Mouse (Mus musculus): ENCODE data around the gene Mylk3. TPM values are rescaled to one million over a fixed set of nuclear protein-coding genes. Genes with fewer than 3 reads are reported as not detected.

Mylk3 gene
- polyA plus RNA-seq, 1 experiment from 2014 or later, result 2.6 TPM

DNA sequence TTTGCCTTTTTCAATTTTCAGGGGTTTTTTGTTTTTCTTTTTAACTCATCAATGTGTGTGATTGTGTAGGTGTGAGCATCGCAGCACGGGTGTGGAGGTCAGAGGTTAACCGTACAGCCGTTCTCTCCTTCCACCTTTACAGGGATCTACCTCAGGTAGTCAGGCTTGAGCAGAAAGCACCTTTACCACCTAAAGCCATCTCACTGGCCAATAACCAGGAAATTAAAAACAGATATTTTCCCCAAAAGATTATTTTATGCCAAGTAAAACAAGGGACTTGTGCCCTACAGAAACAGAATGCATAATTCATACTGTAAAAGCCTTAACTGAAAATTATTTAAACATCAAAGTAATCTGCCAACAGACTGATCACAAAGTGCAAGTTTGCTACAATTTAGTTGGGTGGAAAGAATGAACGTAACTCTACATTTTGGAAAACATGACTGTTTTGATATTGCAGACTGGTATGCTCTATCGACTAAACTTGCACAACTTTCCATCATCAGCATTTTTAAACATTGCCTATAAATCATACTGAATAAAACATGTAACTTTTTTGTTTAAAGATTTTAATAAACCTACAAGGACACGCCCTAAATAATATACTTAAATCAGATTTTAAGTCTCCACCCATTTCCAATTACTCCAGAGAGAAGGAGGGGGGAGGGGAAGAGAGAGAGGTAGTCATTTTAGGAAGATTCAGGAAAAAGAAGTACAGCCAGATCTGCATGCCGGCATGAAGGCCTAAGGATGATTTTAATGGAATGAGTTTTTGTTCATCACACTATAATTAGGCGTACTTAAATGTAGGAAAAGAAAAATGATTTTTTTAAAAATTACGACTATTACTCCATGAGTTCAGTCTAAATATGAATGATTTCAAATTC lies 45.4 kb upstream of the Mylk3 start:
- Histone ChIP-seq H3K9ac (replicated peaks; ENCODE audit: low read depth) (peak overlapping the region; percentile 73), H3K4me3 (ENCODE audit: low read depth, low read length) (peak overlapping the region; percentile 94), H3K9me3 (ENCODE audit: low read length) (no peaks in the 10 kb centered on the region), H3K4me2 (replicated peaks; ENCODE audit: low read depth, low read length) (peak overlapping the region; percentile 53), H3K4me1 (ENCODE audit: insufficient read depth, low read depth, low read length) (peaks cover 14% of the 10 kb centered on the region; the same call in 1 of the 2 replicates), H3K27ac (ENCODE audit: low read length) (peak overlapping the region; percentile 89; the same call in 1 of the 2 replicates), H3K27me3 (replicated peaks; ENCODE audit: insufficient read depth, low read length) (no peaks in the 10 kb centered on the region), H3K36me3 (ENCODE audit: insufficient read depth, low read length) (no peaks in the 10 kb centered on the region)
- ATAC-seq (no peak), DNase-seq (ENCODE audit: low spot score) (peak; percentile 62)
- 10% methylated on average over 10 of the region's 10 CpGs for WGBS
- 0 out of 2 replicates have a peak, but pooled peaks have one; percentile 23 for TF ChIP-seq EP300 (IDR thresholded peaks at IDR 0.05)
- no peak for TF ChIP-seq CTCF (IDR thresholded peaks at IDR 0.05)

DNA sequence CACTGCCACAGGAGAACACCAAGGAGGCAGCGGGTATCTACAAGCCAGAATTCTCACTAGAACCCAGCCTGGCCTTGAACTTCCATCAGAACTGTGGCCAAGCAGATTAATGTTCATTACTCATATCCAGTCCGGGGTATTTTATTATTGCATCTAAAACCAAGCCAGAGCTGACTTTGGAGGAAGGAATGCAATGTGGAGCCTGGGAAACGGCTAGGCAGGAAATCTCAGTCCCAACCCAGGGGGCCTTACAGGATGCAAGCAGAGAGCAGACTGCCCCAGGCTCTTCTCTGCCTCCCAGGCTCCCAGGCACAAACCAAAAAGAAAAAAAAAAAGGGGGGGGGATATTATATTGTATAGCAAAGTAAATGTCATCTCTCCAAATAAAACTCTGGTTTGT lies 44.7 kb upstream of the Mylk3 start:
- ATAC-seq (no peak), DNase-seq (ENCODE audit: low spot score) (peak; percentile 45)
- peak overlapping the region; percentile 94; the same call in 1 of the 2 replicates for H3K4me3 ChIP-seq (ENCODE audit: low read depth, low read length)
- peak overlapping the region; percentile 47; the same call in 1 of the 2 replicates for H3K27ac ChIP-seq (ENCODE audit: low read length)
- H3K27me3 ChIP-seq (replicated peaks; ENCODE audit: insufficient read depth, low read length), result no peaks in the 10 kb centered on the region
- no peak for TF ChIP-seq EP300 (IDR thresholded peaks at IDR 0.05)
- TF ChIP-seq CTCF (IDR thresholded peaks at IDR 0.05), result no peak
- peaks cover 14% of the 10 kb centered on the region; the same call in 1 of the 2 replicates for H3K4me1 ChIP-seq (ENCODE audit: insufficient read depth, low read depth, low read length)
- no peaks in the 10 kb centered on the region for H3K36me3 ChIP-seq (ENCODE audit: insufficient read depth, low read length)
- H3K4me2 ChIP-seq (replicated peaks; ENCODE audit: low read depth, low read length), result peak overlapping the region; percentile 53; the same call in 1 of the 2 replicates
- 24% methylated on average over 3 of the region's 3 CpGs for WGBS
- H3K9ac ChIP-seq (replicated peaks; ENCODE audit: low read depth), result 0 out of 2 replicates have a peak overlapping the region, but pooled peaks have one; percentile 5
- H3K9me3 ChIP-seq (ENCODE audit: low read length), result no peaks in the 10 kb centered on the region

DNA sequence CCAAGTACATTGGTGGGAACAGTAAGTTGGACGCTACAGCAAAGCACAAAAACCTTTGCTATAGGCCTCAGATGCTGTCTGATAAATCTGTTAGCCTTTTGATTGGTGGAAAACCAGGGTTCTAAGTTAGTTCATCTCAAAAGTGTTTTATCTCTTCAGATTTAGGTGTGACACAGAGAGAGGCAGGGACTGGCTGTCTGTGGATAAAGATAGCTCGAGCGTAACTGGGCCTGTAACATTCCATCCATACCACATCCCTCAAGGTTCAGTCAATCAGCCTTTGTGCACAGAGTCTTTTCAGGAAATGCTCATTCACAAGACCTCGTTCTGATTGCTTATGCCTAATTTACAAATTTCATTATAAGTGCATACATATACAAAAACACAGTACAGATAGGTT lies 43.1 kb upstream of the Mylk3 start:
- Histone ChIP-seq H3K4me2 (replicated peaks; ENCODE audit: low read depth, low read length) (no peak overlapping the region; the same call in 1 of the 2 replicates), H3K36me3 (ENCODE audit: insufficient read depth, low read length) (no peaks in the 10 kb centered on the region), H3K4me1 (ENCODE audit: insufficient read depth, low read depth, low read length) (peaks cover 14% of the 10 kb centered on the region; the same call in 1 of the 2 replicates), H3K4me3 (ENCODE audit: low read depth, low read length) (no peak overlapping the region), H3K9me3 (ENCODE audit: low read length) (no peaks in the 10 kb centered on the region), H3K27me3 (replicated peaks; ENCODE audit: insufficient read depth, low read length) (no peaks in the 10 kb centered on the region), H3K9ac (replicated peaks; ENCODE audit: low read depth) (no peak overlapping the region), H3K27ac (ENCODE audit: low read length) (0 out of 2 replicates have a peak overlapping the region, but pooled peaks have one; percentile 27)
- ATAC-seq (no peak), DNase-seq (ENCODE audit: low spot score) (peak; percentile 48)
- WGBS, result 26% methylated on average over 4 of the region's 4 CpGs
- TF ChIP-seq CTCF (IDR thresholded peaks at IDR 0.05), result no peak
- 0 out of 2 replicates have a peak, but pooled peaks have one; percentile 3 for TF ChIP-seq EP300 (IDR thresholded peaks at IDR 0.05)

DNA sequence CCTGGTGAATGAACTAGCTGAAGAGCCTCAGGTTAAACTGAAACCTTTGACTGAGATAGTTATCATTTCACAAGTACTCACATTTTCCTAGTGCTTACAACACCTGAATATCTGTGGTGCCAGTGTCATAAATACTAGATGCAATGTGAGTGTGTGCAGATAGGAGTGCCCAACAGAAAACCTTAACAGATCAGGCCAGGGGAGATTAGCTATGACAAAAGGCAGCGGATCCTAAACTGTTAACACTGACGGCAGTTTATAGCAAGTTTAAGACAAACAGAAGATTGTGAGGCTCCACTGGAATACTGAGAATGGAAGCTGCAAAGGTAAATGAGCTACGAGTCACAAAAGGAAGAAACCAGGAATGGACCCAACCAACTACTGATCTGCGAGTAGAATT lies 40.9 kb upstream of the Mylk3 start:
- no peak overlapping the region for H3K4me3 ChIP-seq (ENCODE audit: low read depth, low read length)
- H3K4me2 ChIP-seq (replicated peaks; ENCODE audit: low read depth, low read length), result no peak overlapping the region
- H3K27me3 ChIP-seq (replicated peaks; ENCODE audit: insufficient read depth, low read length), result no peaks in the 10 kb centered on the region
- no peak overlapping the region for H3K27ac ChIP-seq (ENCODE audit: low read length)
- 80% methylated on average over 4 of the region's 4 CpGs for WGBS
- ATAC-seq (no peak), DNase-seq (ENCODE audit: low spot score) (no peak)
- H3K4me1 ChIP-seq (ENCODE audit: insufficient read depth, low read depth, low read length), result peaks cover 14% of the 10 kb centered on the region; the same call in 1 of the 2 replicates
- H3K36me3 ChIP-seq (ENCODE audit: insufficient read depth, low read length), result no peaks in the 10 kb centered on the region
- no peaks in the 10 kb centered on the region for H3K9me3 ChIP-seq (ENCODE audit: low read length)
- TF ChIP-seq CTCF (IDR thresholded peaks at IDR 0.05) (no peak), EP300 (IDR thresholded peaks at IDR 0.05) (no peak)
- H3K9ac ChIP-seq (replicated peaks; ENCODE audit: low read depth), result no peak overlapping the region

DNA sequence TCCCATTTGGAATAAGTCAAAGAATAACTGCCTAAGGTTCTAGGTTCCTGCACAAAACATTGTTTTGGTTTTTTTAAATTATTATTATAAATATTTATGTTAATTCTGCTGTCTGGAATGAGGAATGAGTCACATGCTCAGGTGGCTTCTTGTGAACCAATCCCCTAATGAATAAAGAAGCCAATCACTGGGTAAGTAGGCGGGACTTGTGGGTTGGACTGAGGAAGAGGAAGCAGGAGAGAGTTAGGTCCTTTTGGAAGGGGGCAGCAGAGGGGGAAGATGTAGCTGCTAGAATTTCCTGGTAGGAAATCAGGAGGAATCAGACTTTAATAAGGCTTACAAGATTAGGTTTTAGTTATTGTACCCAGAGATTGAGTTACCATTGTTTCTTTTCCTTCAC lies 35.2 kb upstream of the Mylk3 start:
- Histone ChIP-seq H3K9me3 (ENCODE audit: low read length) (no peaks in the 10 kb centered on the region), H3K4me1 (ENCODE audit: insufficient read depth, low read depth, low read length) (no peaks in the 10 kb centered on the region), H3K27ac (ENCODE audit: low read length) (no peak overlapping the region), H3K9ac (replicated peaks; ENCODE audit: low read depth) (no peak overlapping the region), H3K36me3 (ENCODE audit: insufficient read depth, low read length) (no peaks in the 10 kb centered on the region), H3K4me2 (replicated peaks; ENCODE audit: low read depth, low read length) (no peak overlapping the region), H3K27me3 (replicated peaks; ENCODE audit: insufficient read depth, low read length) (no peaks in the 10 kb centered on the region), H3K4me3 (ENCODE audit: low read depth, low read length) (no peak overlapping the region)
- ATAC-seq (no peak), DNase-seq (ENCODE audit: low spot score) (no peak)
- TF ChIP-seq EP300 (IDR thresholded peaks at IDR 0.05) (no peak), CTCF (IDR thresholded peaks at IDR 0.05) (no peak)
- 87% methylated on average over 1 of the region's 1 CpGs for WGBS

DNA sequence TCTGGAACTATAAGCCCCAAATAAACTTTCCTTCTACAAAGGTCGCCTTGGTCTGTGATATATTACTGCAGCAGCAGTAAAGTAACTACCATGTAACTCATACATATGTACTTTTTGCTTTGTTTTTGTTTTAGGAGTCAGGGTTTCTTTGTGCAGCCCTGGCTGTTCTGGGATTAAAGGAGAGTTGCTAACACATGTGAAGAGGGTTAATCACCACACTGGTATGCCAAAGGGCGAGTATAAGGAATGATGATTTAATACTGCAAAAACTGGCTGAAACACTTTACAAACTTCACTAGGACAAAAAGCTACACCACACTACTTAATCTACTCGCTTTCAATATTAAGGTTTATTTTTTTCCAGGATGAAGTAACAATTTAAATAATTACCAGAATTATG lies 22.4 kb upstream of the Mylk3 start:
- DNase-seq (ENCODE audit: low spot score) (no peak), ATAC-seq (no peak)
- H3K9me3 ChIP-seq (ENCODE audit: low read length), result no peaks in the 10 kb centered on the region
- no peaks in the 10 kb centered on the region; the same call in 1 of the 2 replicates for H3K36me3 ChIP-seq (ENCODE audit: insufficient read depth, low read length)
- WGBS, result 63% methylated on average over 3 of the region's 3 CpGs
- no peaks in the 10 kb centered on the region for H3K27me3 ChIP-seq (replicated peaks; ENCODE audit: insufficient read depth, low read length)
- no peak overlapping the region for H3K27ac ChIP-seq (ENCODE audit: low read length)
- no peak overlapping the region for H3K4me2 ChIP-seq (replicated peaks; ENCODE audit: low read depth, low read length)
- TF ChIP-seq EP300 (IDR thresholded peaks at IDR 0.05) (no peak), CTCF (IDR thresholded peaks at IDR 0.05) (no peak)
- H3K4me3 ChIP-seq (ENCODE audit: low read depth, low read length), result no peak overlapping the region
- H3K4me1 ChIP-seq (ENCODE audit: insufficient read depth, low read depth, low read length), result no peaks in the 10 kb centered on the region
- no peak overlapping the region for H3K9ac ChIP-seq (replicated peaks; ENCODE audit: low read depth)
